Mouse (Mus musculus): ENCODE data around the gene Kdm2a. TPM values are rescaled to one million over a fixed set of nuclear protein-coding genes. Genes with fewer than 3 reads are reported as not detected.

The Kdm2a gene
- total and polyA plus RNA-seq, 3 experiments: 46.1 to 98.7 (median 73.9) TPM

DNA sequence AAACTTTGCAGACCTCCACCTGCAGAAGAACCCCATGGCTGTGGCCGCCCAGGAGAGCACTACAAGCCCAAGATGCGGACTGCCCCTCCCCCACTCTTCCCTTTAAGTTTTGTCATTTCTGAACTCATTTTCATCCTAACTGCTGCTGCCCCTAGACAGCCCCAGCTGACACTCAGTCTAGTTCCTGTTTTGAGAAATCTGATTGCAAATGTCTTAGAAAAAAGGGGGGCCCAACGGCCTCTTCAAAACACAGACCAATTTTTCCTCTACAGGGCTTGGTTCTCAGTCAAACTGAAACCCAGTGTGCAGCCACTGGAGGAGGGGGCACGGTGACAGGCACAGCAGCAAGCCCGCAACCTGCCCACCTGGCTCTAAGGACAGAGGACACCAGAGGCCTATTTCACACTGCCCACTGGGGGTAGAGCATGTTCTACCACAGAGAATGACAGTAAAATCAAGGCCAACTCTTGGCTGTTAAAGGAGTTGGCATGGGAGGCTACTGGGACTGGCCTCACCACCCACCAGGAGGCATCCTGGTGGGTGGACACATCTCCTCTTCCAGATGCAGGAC is 93.7 kb downstream of the Kdm2a start:
- TF ChIP-seq GATA1 (IDR thresholded peaks at IDR 0.05; ENCODE audit: borderline replicate concordance, low read length) (no peak), TAL1 (conservative IDR thresholded peaks at IDR 0.05; ENCODE audit: low read depth, low read length) (no peak), CTCF (IDR thresholded peaks at IDR 0.05; ENCODE audit: low read depth, low read length) (no peak), GATA2 (IDR thresholded peaks at IDR 0.05; ENCODE audit: borderline replicate concordance, low read depth, low read length) (no peak), POLR2AphosphoS5 (IDR thresholded peaks at IDR 0.05; ENCODE audit: insufficient replicate concordance, low read depth, low read length) (no peak)
- Histone ChIP-seq H3K36me3 (replicated peaks) (peaks cover 45% of the 10 kb centered on the region), H3K27me3 (ENCODE audit: insufficient read depth, low read length) (peaks cover 16% of the 10 kb centered on the region), H3K4me3 (ENCODE audit: low read depth, low read length) (peak overlapping the region; percentile 84), H3K9me3 (replicated peaks) (no peaks in the 10 kb centered on the region), H3K4me1 (ENCODE audit: insufficient read depth, low read depth, low read length) (peaks cover 73% of the 10 kb centered on the region)
- ATAC-seq (ENCODE audit: extremely low read depth, insufficient number of reproducible peaks, low FRiP score, poor library complexity, severe bottlenecking) (no peak), DNase-seq (ENCODE audit: low spot score) (no peak)

DNA sequence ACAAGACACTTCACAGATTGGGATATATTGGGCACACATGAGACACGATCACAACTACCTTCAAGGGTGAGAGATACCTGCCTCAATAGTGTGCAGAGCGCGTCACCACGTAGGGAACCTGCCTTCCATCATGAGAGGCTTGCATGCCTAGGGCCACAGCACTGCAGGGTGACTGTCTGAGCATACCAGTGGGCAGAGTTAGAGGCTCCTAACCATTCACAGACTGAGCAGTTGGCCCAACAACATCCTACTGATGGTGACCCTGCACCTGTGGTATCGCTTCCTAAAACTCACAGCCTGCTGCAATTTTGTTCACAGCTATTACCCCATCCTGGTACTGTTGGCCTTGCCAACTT is 94.5 kb downstream of the Kdm2a start:
- Histone ChIP-seq H3K36me3 (replicated peaks) (peaks cover 52% of the 10 kb centered on the region), H3K4me1 (ENCODE audit: insufficient read depth, low read depth, low read length) (peaks cover 79% of the 10 kb centered on the region), H3K9me3 (replicated peaks) (no peaks in the 10 kb centered on the region), H3K4me3 (ENCODE audit: low read depth, low read length) (peak overlapping the region; percentile 60), H3K27me3 (ENCODE audit: insufficient read depth, low read length) (peaks cover 14% of the 10 kb centered on the region)
- DNase-seq (ENCODE audit: low spot score): no peak
- no peak for TF ChIP-seq POLR2AphosphoS5 (IDR thresholded peaks at IDR 0.05; ENCODE audit: insufficient replicate concordance, low read depth, low read length)
- no peak for TF ChIP-seq TAL1 (conservative IDR thresholded peaks at IDR 0.05; ENCODE audit: low read depth, low read length)
- no peak for TF ChIP-seq GATA2 (IDR thresholded peaks at IDR 0.05; ENCODE audit: borderline replicate concordance, low read depth, low read length)
- no peak for TF ChIP-seq CTCF (IDR thresholded peaks at IDR 0.05; ENCODE audit: low read depth, low read length)
- TF ChIP-seq GATA1 (IDR thresholded peaks at IDR 0.05; ENCODE audit: borderline replicate concordance, low read length): no peak
- no peak for ATAC-seq (ENCODE audit: extremely low read depth, insufficient number of reproducible peaks, low FRiP score, poor library complexity, severe bottlenecking)

DNA sequence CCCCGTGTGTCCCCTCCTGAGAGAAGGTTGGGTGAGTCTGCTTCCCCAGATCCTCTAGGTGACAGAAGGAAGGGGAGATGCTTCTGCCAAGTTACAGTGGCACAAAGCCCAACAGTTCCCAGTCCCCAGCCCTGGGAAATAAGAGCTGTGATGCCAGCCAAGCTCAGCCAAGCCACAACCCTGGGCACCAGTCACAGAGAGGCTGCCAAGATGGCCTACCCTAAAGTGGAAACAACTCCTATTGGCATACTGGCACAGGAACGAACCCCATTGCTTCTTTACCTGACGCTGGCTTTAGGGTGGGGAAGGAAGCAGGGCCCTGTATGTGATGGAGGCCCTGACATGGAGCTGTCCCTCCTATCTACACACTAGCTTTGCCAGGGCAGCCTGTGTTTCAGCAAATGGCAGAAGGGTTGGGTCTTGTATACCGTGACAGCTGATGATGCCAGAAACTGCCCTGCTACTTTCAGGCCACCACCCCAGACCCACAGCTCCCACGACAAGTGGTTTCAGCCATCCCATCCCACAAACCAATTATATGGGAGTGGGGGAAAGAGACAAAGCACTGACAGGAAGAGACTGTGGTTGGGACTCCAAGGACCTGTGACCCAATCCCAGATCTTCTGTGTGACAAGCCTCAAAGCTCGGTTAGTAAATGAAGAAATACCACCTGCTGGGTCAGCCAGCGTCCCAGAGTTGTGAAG is 95.0 kb downstream of the Kdm2a start:
- ATAC-seq (ENCODE audit: extremely low read depth, insufficient number of reproducible peaks, low FRiP score, poor library complexity, severe bottlenecking) (no peak), DNase-seq (ENCODE audit: low spot score) (no peak)
- peaks cover 57% of the 10 kb centered on the region for H3K36me3 ChIP-seq (replicated peaks)
- TF ChIP-seq TAL1 (conservative IDR thresholded peaks at IDR 0.05; ENCODE audit: low read depth, low read length): no peak
- TF ChIP-seq POLR2AphosphoS5 (IDR thresholded peaks at IDR 0.05; ENCODE audit: insufficient replicate concordance, low read depth, low read length): no peak
- TF ChIP-seq CTCF (IDR thresholded peaks at IDR 0.05; ENCODE audit: low read depth, low read length): no peak
- TF ChIP-seq GATA2 (IDR thresholded peaks at IDR 0.05; ENCODE audit: borderline replicate concordance, low read depth, low read length): no peak
- no peak for TF ChIP-seq GATA1 (IDR thresholded peaks at IDR 0.05; ENCODE audit: borderline replicate concordance, low read length)
- peaks cover 84% of the 10 kb centered on the region for H3K4me1 ChIP-seq (ENCODE audit: insufficient read depth, low read depth, low read length)
- H3K9me3 ChIP-seq (replicated peaks): no peaks in the 10 kb centered on the region
- H3K4me3 ChIP-seq (ENCODE audit: low read depth, low read length): peak overlapping the region; percentile 60; the same call in 1 of the 2 replicates
- H3K27me3 ChIP-seq (ENCODE audit: insufficient read depth, low read length): peaks cover 9% of the 10 kb centered on the region

GRCm38 (mm10) chr19:4301735-4302651 is 96.1 kb downstream of the Kdm2a start:
- Histone ChIP-seq H3K27me3 (ENCODE audit: insufficient read depth, low read length) (peaks cover 2% of the 10 kb centered on the region), H3K36me3 (replicated peaks) (peaks cover 68% of the 10 kb centered on the region), H3K4me3 (ENCODE audit: low read depth, low read length) (peak overlapping the region; percentile 53; the same call in 1 of the 2 replicates), H3K9me3 (replicated peaks) (no peaks in the 10 kb centered on the region), H3K4me1 (ENCODE audit: insufficient read depth, low read depth, low read length) (peaks cover 91% of the 10 kb centered on the region)
- DNase-seq (ENCODE audit: low spot score) (no peak), ATAC-seq (ENCODE audit: extremely low read depth, insufficient number of reproducible peaks, low FRiP score, poor library complexity, severe bottlenecking) (peak; percentile 24)
- TF ChIP-seq GATA1 (IDR thresholded peaks at IDR 0.05; ENCODE audit: borderline replicate concordance, low read length) (no peak), CTCF (IDR thresholded peaks at IDR 0.05; ENCODE audit: low read depth, low read length) (no peak), POLR2AphosphoS5 (IDR thresholded peaks at IDR 0.05; ENCODE audit: insufficient replicate concordance, low read depth, low read length) (no peak), TAL1 (conservative IDR thresholded peaks at IDR 0.05; ENCODE audit: low read depth, low read length) (no peak), GATA2 (IDR thresholded peaks at IDR 0.05; ENCODE audit: borderline replicate concordance, low read depth, low read length) (no peak)

GRCm38 (mm10) chr19:4300852-4301734 is 97.0 kb downstream of the Kdm2a start:
- H3K36me3 ChIP-seq (replicated peaks): peaks cover 76% of the 10 kb centered on the region
- TF ChIP-seq GATA2 (IDR thresholded peaks at IDR 0.05; ENCODE audit: borderline replicate concordance, low read depth, low read length): no peak
- H3K4me3 ChIP-seq (ENCODE audit: low read depth, low read length): peak overlapping the region; percentile 53; the same call in 1 of the 2 replicates
- no peaks in the 10 kb centered on the region for H3K9me3 ChIP-seq (replicated peaks)
- ATAC-seq (ENCODE audit: extremely low read depth, insufficient number of reproducible peaks, low FRiP score, poor library complexity, severe bottlenecking): no peak
- no peak for DNase-seq (ENCODE audit: low spot score)
- peaks cover 93% of the 10 kb centered on the region for H3K4me1 ChIP-seq (ENCODE audit: insufficient read depth, low read depth, low read length)
- H3K27me3 ChIP-seq (ENCODE audit: insufficient read depth, low read length): no peaks in the 10 kb centered on the region
